Mouse (Mus musculus) liver, adult 2 months (tissue): ENCODE data around the gene Zscan10. TPM values are rescaled to one million over a fixed set of nuclear protein-coding genes. Genes with fewer than 3 reads are reported as not detected.

Experiments used
- DNase-seq: peaks from one replicate; pipeline ENCODE4 v3.0.0-alpha.2; 2011; ENCODE audit warnings: low read depth, low spot score; ENCODE audit errors: extremely low read depth
- H3K27ac ChIP-seq: fragments of 200-500 bp; replicated peaks from 2 replicates; pipeline ENCODE4 v1.5.1; 2012; ENCODE audit warnings: low read depth, mild to moderate bottlenecking, control low read depth, inconsistent platforms, low read length; ENCODE audit not compliant: insufficient read depth
- H3K27me3 ChIP-seq: fragments of 200-500 bp; 2 replicates; pipeline ENCODE4 v1.6.1; 2012; ENCODE audit warnings: mild to moderate bottlenecking, moderate library complexity, low read length, inconsistent platforms; ENCODE audit not compliant: control insufficient read depth, insufficient read depth
- H3K36me3 ChIP-seq: fragments of 200-500 bp; 2 replicates; pipeline ENCODE4 v1.6.1; 2012; ENCODE audit warnings: low read length, inconsistent platforms; ENCODE audit not compliant: control insufficient read depth, insufficient read depth
- H3K4me1 ChIP-seq: fragments of 200-500 bp; 2 replicates; pipeline ENCODE4 v1.6.1; 2011; ENCODE audit warnings: low read length; ENCODE audit not compliant: control insufficient read depth, insufficient read depth
- H3K4me3 ChIP-seq: fragments of 200-500 bp; 2 replicates; pipeline ENCODE4 v1.5.1; 2011; ENCODE audit warnings: low read depth, mild to moderate bottlenecking, control low read depth, low read length, moderate library complexity; ENCODE audit not compliant: insufficient read depth
- H3K79me2 ChIP-seq: fragments of 200-500 bp; 2 replicates; pipeline ENCODE4 v1.6.1; 2012; ENCODE audit warnings: inconsistent platforms, mild to moderate bottlenecking, low read length, moderate library complexity; ENCODE audit not compliant: control insufficient read depth, insufficient read depth
- H3K9ac ChIP-seq: fragments of 200-500 bp; 2 replicates; pipeline ENCODE4 v1.6.1; 2012; ENCODE audit warnings: low read depth, mild to moderate bottlenecking, control low read depth, inconsistent platforms, low read length
- CTCF ChIP-seq: fragments of 200-500 bp; IDR thresholded peaks from 2 replicates; pipeline ENCODE4 v1.5.1; 2011; ENCODE audit warnings: low read depth, low read length, control low read depth
- POLR2A ChIP-seq: fragments of 200-500 bp; IDR thresholded peaks from 2 replicates; pipeline ENCODE4 v1.6.1; 2011; ENCODE audit warnings: low read length, control low read depth; ENCODE audit not compliant: insufficient read depth; ENCODE audit errors: extremely low read depth
- WGBS: fragments of 180-500 bp; shearing (Covaris S2); methylation state at CpG from one replicate; pipeline ENCODE4 v1.1.7; 2018; 5-methylcytosine and 5-hydroxymethylcytosine counted together
- polyA plus RNA-seq: library from polyadenylated mRNA; depleted of rRNA; stranded (reverse); fragments of >200 nt; gene quantifications from 2 replicates; pipeline ENCODE4 v1.2.3, GENCODE M21; 2012
- total RNA-seq: library from RNA; depleted of rRNA; stranded (reverse); fragments of >200 nt; gene quantifications from 2 replicates; pipeline ENCODE4 v1.2.3, GENCODE M21; 2014

Gene Zscan10
- total and polyA plus RNA-seq, 2 experiments, result not detected

DNA sequence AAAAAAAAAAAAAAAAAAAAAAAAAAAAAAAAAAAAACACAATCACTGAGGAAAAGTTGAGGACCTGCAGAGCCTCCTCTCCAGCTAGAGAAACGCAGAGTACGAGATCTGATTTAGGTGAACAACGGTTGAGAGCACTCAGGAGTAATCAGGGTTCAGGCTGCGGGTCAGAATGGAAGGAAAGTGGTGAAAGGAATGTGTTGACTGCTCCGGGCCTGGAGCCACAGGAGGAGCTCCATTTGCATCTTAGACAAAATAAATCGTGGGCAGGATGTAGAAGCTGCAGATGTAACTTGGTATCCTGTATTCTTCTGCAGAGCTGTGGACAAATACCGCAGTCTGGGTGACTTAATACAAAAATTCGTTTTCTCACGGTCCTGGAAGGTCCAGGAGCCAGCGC is 45.2 kb downstream of the Zscan10 start:
- no peak overlapping the region for H3K4me3 ChIP-seq
- no peak overlapping the region for H3K27ac ChIP-seq
- no peak for DNase-seq
- H3K27me3 ChIP-seq, result peaks cover 13% of the 10 kb centered on the region
- WGBS, result 49% methylated on average over 10 of the region's 10 CpGs
- no peak overlapping the region for H3K9ac ChIP-seq
- TF ChIP-seq POLR2A (no peak), CTCF (no peak)
- peaks cover 2% of the 10 kb centered on the region; the same call in 1 of the 2 replicates for H3K4me1 ChIP-seq
- H3K79me2 ChIP-seq, result no peaks in the 10 kb centered on the region
- no peaks in the 10 kb centered on the region for H3K36me3 ChIP-seq

DNA sequence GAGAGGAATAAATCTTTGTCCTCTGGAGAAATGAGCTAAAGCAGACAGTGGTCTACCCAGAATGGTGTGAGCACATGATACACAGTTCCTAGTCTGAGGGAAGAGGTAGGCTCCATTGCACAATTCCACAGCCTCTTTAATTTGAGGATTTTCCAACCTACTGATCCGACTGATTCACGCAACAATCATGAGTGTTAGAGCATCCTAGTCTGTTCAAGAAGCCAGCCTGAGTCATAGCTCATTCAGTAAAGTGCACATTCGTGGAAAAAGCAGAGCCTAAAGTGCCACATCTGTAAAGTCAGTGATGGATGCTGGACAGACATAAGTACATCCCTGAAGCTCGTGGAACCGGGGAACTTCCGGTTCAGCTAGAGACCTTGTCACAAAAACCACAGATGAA is 50.7 kb downstream of the Zscan10 start:
- Histone ChIP-seq H3K4me3 (no peak overlapping the region), H3K9ac (no peak overlapping the region), H3K27ac (no peak overlapping the region), H3K36me3 (no peaks in the 10 kb centered on the region), H3K4me1 (no peaks in the 10 kb centered on the region), H3K79me2 (no peaks in the 10 kb centered on the region), H3K27me3 (no peaks in the 10 kb centered on the region)
- WGBS, result 75% methylated on average over 6 of the region's 6 CpGs
- DNase-seq, result no peak
- no peak for TF ChIP-seq POLR2A
- TF ChIP-seq CTCF, result no peak

DNA sequence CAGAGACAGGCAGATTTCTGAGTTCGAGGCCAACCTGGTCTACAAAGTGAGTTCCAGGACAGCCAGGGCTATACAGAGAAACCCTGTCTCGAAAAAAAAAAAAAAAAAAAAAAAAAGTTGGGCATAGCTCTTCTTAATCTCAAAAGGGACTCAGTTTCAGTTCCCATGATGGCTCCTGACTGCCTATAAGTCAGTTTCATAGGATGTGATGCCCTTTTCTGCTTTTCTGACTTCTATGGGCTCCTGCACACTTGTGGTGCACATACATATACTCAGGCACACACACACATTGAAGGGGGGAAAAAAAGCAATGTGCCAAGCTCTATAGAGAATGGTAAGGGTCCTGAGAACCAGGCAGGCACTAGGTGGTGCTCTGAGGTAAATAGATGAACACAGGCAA is 52.7 kb downstream of the Zscan10 start:
- no peaks in the 10 kb centered on the region for H3K36me3 ChIP-seq
- no peak overlapping the region for H3K9ac ChIP-seq
- H3K27ac ChIP-seq, result no peak overlapping the region
- TF ChIP-seq POLR2A (no peak), CTCF (no peak)
- no peaks in the 10 kb centered on the region for H3K79me2 ChIP-seq
- H3K4me3 ChIP-seq, result no peak overlapping the region
- DNase-seq, result no peak
- 75% methylated on average over 2 of the region's 2 CpGs for WGBS
- H3K27me3 ChIP-seq, result no peaks in the 10 kb centered on the region
- no peaks in the 10 kb centered on the region for H3K4me1 ChIP-seq

DNA sequence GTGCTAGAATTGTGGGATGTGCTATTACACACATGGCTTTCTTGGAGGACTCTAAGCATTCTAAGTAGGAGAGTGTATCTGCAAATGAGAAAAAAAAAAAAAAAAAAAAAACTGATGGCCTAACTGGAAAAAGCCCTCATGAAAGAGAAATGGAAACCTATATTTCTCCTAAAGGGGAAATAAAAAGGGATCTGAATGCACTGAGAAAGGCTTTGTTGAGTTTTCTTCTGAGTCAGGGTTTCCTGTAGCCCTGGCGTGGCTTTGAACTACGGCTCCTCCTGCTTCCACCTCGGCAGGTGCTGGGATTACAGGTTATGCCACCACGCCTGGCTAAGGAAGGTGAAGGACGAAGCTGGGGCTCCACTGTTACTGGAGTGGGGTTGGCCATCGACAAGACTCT is 53.3 kb downstream of the Zscan10 start:
- no peak for TF ChIP-seq CTCF
- TF ChIP-seq POLR2A, result no peak
- H3K27me3 ChIP-seq, result no peaks in the 10 kb centered on the region
- DNase-seq, result no peak
- H3K4me3 ChIP-seq, result no peak overlapping the region
- H3K36me3 ChIP-seq, result no peaks in the 10 kb centered on the region
- H3K4me1 ChIP-seq, result no peaks in the 10 kb centered on the region
- no peaks in the 10 kb centered on the region for H3K79me2 ChIP-seq
- no peak overlapping the region for H3K27ac ChIP-seq
- WGBS, result 56% methylated on average over 6 of the region's 6 CpGs
- no peak overlapping the region for H3K9ac ChIP-seq

DNA sequence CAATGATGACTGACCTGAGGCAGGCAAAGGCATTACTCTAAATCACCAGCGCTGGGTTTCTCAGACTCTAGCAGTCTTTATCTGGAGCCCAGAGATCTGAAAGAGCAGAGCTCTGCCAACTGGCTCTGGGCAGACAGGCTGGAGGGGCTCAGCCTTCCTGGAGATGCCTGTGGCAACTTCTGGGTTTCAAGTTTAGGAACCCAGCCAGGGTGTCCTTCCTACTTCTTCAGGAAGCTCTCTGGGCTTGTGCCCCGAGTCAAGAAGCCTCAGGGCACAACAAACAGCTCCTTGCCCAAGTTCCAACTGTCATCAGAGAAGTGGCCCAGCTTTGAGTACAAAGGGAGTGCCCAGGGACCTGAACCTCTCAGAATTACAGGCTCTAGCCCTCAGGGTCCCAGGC is 53.8 kb downstream of the Zscan10 start:
- Histone ChIP-seq H3K36me3 (no peaks in the 10 kb centered on the region), H3K9ac (no peak overlapping the region), H3K27ac (no peak overlapping the region), H3K27me3 (no peaks in the 10 kb centered on the region), H3K79me2 (no peaks in the 10 kb centered on the region), H3K4me3 (no peak overlapping the region), H3K4me1 (no peaks in the 10 kb centered on the region)
- DNase-seq, result no peak
- TF ChIP-seq POLR2A (no peak), CTCF (no peak)
- WGBS, result 63% methylated on average over 2 of the region's 2 CpGs

DNA sequence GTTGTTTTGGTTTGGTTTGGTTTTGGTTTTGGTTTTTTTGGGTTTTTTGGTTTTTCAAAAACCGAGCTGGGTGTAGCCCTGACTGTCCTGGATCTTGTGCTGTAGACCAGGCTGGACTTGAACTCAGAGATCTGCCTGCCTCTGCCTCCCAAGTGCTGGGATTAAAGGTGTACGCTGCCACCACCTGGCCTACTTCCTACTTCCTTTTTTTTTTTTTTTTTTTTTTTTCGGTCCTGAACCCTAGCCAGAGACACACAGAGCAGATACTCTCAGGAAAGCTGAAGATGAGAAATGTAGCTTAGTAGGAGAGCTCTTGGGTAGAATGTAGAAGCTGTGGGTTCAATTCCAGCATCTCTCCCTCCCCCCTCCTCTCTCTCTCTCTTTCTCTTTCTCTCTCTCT is 57.8 kb downstream of the Zscan10 start:
- Histone ChIP-seq H3K27me3 (0 out of 2 replicates have a peak, but pooled peaks cover 4% of the 10 kb centered on the region), H3K4me1 (no peaks in the 10 kb centered on the region), H3K79me2 (no peaks in the 10 kb centered on the region), H3K4me3 (no peak overlapping the region), H3K9ac (no peak overlapping the region), H3K36me3 (no peaks in the 10 kb centered on the region), H3K27ac (no peak overlapping the region)
- TF ChIP-seq POLR2A (no peak), CTCF (no peak)
- WGBS, result 75% methylated on average over 3 of the region's 3 CpGs
- no peak for DNase-seq
